Mouse (Mus musculus) erythroblast, embryonic 14.5 days (primary cell): ENCODE data around the gene Syde2.

Experiments
- GATA1 ChIP-seq: IDR thresholded peaks from 2 replicates; pipeline ENCODE4 v1.6.1; 2012; ENCODE audit warnings: low read length, inconsistent platforms, mixed read lengths
- TAL1 ChIP-seq: IDR thresholded peaks from 3 replicates; pipeline ENCODE4 v1.6.1; 2012; ENCODE audit warnings: low read length, inconsistent platforms, mixed read lengths

GRCm38 (mm10) chr3:146069276-146069675, 81.6 kb downstream of the Syde2 start:
- TF ChIP-seq GATA1 (no peak), TAL1 (no peak)
